Mouse (Mus musculus) liver, adult 10 weeks (tissue): ENCODE measurements around the gene Fxyd3. TPM values are rescaled to one million over a fixed set of nuclear protein-coding genes. Genes with fewer than 3 reads are reported as not detected.

Experiments
- polyA plus RNA-seq: library from polyadenylated mRNA; stranded (reverse); fragments of 350-450 nt; fragmentation: Illumina TruSeq; extraction: RNeasy Lipid Tissue Mini Kit (QIAGEN cat#74804); gene quantifications from one replicate; pipeline ENCODE4 v1.2.3, GENCODE M21; 2014; ENCODE audit warnings: low read depth, low replicate concordance

Fxyd3 gene
- 0.95 TPM for polyA plus RNA-seq

DNA sequence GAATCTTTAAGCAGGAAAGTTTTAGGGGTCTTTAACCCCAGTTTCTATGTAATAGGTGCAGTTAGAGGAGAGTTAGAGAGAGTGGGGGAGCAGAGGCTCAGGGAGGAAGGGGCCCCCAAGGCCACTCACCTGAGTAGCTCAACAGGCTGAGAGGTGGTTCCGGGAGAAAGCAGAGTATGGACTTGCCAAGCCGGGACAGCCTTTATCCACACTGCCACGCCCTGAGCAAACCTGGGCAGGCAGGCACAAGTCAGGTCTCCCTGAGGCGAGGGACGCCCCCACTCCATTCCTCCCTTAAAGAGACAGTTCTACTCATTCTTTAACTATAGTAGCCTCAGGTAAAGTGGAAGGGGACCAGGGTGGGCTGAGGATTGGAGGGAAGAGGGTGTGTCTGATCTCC lies at the start of gene Fxyd3:
Gene Fxyd3 (minus strand): TSS at position 213 of the 400 bp plus-strand sequence.

GRCm38 (mm10) chr7:31115182-31115581 lies 38.7 kb upstream of the Fxyd3 start, which contains the start of gene Hpn:
Hpn (minus strand) TSS chr7:31115290.

GRCm38 (mm10) chr7:31059108-31059507 lies 17.4 kb downstream of the Fxyd3 start, which contains the start of gene Lgi4:
Lgi4 (plus strand) TSS chr7:31059342.

GRCm38 (mm10) chr7:31057071-31057470 lies 19.4 kb downstream of the Fxyd3 start, which contains the start of gene Fxyd1:
Fxyd1 (minus strand) TSS chr7:31057199.

DNA sequence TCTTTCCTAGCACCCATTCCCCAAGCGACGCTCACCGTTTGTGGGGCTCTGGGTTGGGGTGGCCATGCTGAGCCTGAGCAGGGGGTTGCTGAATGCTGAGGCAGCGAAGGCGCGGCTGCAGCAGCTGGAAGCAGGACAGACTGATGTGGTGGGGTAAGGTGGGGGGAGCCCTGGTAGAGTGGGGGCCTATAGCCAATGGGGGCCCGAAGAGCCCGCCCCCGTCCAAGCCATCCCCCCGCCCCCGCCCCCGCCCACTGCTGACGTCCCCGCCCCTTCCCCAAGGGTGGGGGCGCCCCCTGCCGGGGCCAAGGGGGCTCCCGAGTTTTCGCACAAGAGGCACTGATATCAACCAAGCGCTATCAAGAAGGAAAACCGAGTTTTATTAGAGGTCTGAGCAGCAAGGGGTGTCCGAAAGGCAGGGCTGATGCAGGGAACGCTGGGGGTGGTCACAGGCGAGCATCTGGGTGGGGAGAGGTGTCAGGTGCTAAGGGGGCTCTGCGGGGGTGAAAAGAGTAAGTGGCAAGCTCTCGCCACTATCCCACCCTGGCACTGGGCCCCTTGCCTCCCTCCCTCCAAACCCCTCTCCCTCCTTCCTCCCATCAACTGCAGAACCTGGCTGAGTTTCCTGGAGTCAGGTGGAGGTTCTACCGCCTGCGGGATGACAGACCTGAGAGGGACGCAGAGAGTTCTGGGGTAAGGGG lies 25.0 kb downstream of the Fxyd3 start, which contains the start of gene Fxyd7:
Gene Fxyd7 (minus strand): TSS at position 147 of the 701 bp plus-strand sequence.

DNA sequence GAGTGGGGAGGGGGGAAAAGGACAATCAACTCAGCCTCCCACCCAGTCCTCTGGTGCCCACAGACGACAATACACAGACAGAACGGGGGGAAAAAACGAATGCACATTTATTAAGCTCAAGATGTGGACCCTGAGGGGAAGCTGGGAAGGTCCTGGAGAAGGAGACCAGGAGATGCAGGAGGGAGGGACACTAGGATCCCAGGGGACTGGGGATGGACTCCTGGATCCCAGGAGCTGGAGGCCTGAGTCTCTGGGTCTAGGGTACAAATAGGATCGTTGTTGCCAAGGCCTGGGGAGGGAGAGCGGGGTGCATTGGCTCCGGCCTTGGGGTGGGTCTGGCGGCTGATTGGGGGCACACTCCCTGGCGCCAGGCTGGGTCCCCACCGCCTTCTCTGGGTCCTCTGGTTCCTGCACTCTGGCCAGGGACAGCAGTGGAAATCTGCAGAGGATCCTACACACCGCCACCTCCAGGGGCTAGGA lies 34.0 kb downstream of the Fxyd3 start, which contains the start of gene Fxyd5:
Gene Fxyd5 (minus strand): TSS at position 51 of the 480 bp plus-strand sequence.

Other genes starting within 250 kb of the Fxyd3 start
- gene Ffar3, start 220.5 kb downstream of the Fxyd3 start, polyA plus RNA-seq: not detected
- gene Ffar1, start 215.1 kb downstream of the Fxyd3 start, polyA plus RNA-seq: not detected
- gene Cd22, start 196.4 kb downstream of the Fxyd3 start, polyA plus RNA-seq: 0.79 TPM
- not detected for gene Mag, start 161.8 kb downstream of the Fxyd3 start, polyA plus RNA-seq
- 1,441 TPM for gene Hamp2, start 152.0 kb downstream of the Fxyd3 start, polyA plus RNA-seq
- gene Hamp, start 132.7 kb downstream of the Fxyd3 start, polyA plus RNA-seq: 2,943 TPM
- gene Usf2, start 119.9 kb downstream of the Fxyd3 start, polyA plus RNA-seq: 49.2 TPM
- 12.5 TPM for gene Lsr, start 103.2 kb downstream of the Fxyd3 start, polyA plus RNA-seq
- 2.4 TPM for gene Fam187b, start 102.9 kb downstream of the Fxyd3 start, polyA plus RNA-seq
- 2.7 TPM for gene Fxyd5, start 34.2 kb downstream of the Fxyd3 start, polyA plus RNA-seq
- gene Fxyd7, start 25.2 kb downstream of the Fxyd3 start, polyA plus RNA-seq: not detected
- gene Fxyd1, start 19.5 kb downstream of the Fxyd3 start, polyA plus RNA-seq: 52.4 TPM
- gene Lgi4, start 17.4 kb downstream of the Fxyd3 start, polyA plus RNA-seq: not detected
- gene Hpn, start 38.6 kb upstream of the Fxyd3 start, polyA plus RNA-seq: 31.2 TPM
- gene Scn1b, start 50.3 kb upstream of the Fxyd3 start, polyA plus RNA-seq: 0.42 TPM
- gene Gramd1a, start 79.2 kb upstream of the Fxyd3 start, polyA plus RNA-seq: 3.9 TPM
- not detected for gene Scgb2b2, start 213.8 kb upstream of the Fxyd3 start, polyA plus RNA-seq
- gene Scgb1b2, start 215.1 kb upstream of the Fxyd3 start, polyA plus RNA-seq: not detected